ENCODE assay signal across 9 mouse cellular contexts in the genomic region with DNA sequence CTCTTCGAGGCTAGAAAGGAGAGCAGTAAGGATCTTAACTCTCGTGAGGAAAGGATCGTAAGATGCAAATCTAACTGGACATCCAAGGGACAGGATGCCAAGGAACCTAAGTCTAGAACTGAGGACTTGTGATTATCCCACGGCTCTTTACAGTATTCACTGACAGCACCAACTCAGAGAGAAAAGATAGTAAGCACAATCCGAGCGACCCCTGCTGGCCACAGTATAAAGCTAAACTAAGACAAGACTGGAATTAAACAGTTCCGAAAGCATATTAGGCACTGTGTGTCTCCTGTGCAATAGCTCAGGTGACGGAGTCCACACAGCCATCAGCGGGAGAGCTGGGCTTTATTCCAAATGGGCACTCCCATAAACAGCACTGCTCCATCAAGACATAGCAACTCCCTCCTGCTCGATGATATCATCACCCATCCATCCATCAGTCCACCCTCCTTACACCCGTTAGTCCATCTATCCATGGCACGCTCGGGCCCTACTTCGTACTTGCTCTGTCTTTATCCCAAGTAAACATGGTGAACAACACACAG. TPM values are rescaled to one million over a fixed set of nuclear protein-coding genes. Genes with fewer than 3 reads are reported as not detected.
A peak's percentile ranks its signal among the peaks of the same experiment; 100 is the strongest.
DNase-seq lines count a peak whose midpoint lies in the region; ATAC-seq and TF ChIP-seq lines count a peak whose summit lies in the region.
"Had no signal": no experiment of that assay in that cellular context is flagged by ENCODE, and none has a peak within 500 bp of the region (broad histone marks: within the 10 kb centered on the region; RNA-seq: fewer than 3 reads in every experiment).

No protein-coding gene starts in this region.

- H3K36me3 ChIP-seq in kidney, adult 2 months (ENCODE audit: control insufficient read depth, insufficient read depth, low read length): no peaks in the 10 kb centered on the region
- 0 out of 2 replicates have a peak, but pooled peaks cover 3% of the 10 kb centered on the region for H3K36me3 ChIP-seq in kidney, embryonic 15.5 days
- H3K36me3 ChIP-seq in embryonic facial prominence, embryonic 14.5 days (ENCODE audit: control insufficient read depth, insufficient read depth, low read length): no peaks in the 10 kb centered on the region
- no peaks in the 10 kb centered on the region for H3K36me3 ChIP-seq in hindbrain, postnatal 0 days (ENCODE audit: insufficient read depth, low read length)

- no peaks in the 10 kb centered on the region for H3K9me3 ChIP-seq in kidney, embryonic 15.5 days (replicated peaks)
- no peaks in the 10 kb centered on the region for H3K9me3 ChIP-seq in embryonic facial prominence, embryonic 14.5 days (ENCODE audit: control insufficient read depth, low read length)
- no peaks in the 10 kb centered on the region for H3K9me3 ChIP-seq in hindbrain, postnatal 0 days (ENCODE audit: low read length)
- H3K9me3 ChIP-seq: embryonic facial prominence, embryonic 13.5 days had no signal

- no peaks in the 10 kb centered on the region for H3K4me1 ChIP-seq in kidney, adult 2 months (ENCODE audit: control insufficient read depth, insufficient read depth, low read length)
- H3K4me1 ChIP-seq in kidney, embryonic 15.5 days: peaks cover 9% of the 10 kb centered on the region; the same call in 1 of the 2 replicates
- 0 out of 2 replicates have a peak, but pooled peaks cover 3% of the 10 kb centered on the region for H3K4me1 ChIP-seq in embryonic facial prominence, embryonic 14.5 days (ENCODE audit: control insufficient read depth, insufficient read depth, low read length)
- no peaks in the 10 kb centered on the region for H3K4me1 ChIP-seq in hindbrain, postnatal 0 days (ENCODE audit: insufficient read depth, low read length)

- H3K27me3 ChIP-seq in kidney, adult 2 months (replicated peaks; ENCODE audit: control insufficient read depth, insufficient read depth, low read length): no peaks in the 10 kb centered on the region
- no peaks in the 10 kb centered on the region for H3K27me3 ChIP-seq in kidney, embryonic 15.5 days
- no peaks in the 10 kb centered on the region for H3K27me3 ChIP-seq in embryonic facial prominence, embryonic 14.5 days (replicated peaks; ENCODE audit: control insufficient read depth, insufficient read depth, low read length)
- H3K27me3 ChIP-seq in hindbrain, postnatal 0 days (ENCODE audit: insufficient read depth, low read length): no peaks in the 10 kb centered on the region
- H3K27me3 ChIP-seq: embryonic facial prominence, embryonic 13.5 days had no signal

- H3K9ac ChIP-seq in kidney, embryonic 15.5 days: no peak overlapping the region
- H3K9ac ChIP-seq in embryonic facial prominence, embryonic 14.5 days (ENCODE audit: low read depth, low read length): no peak overlapping the region
- H3K9ac ChIP-seq in hindbrain, postnatal 0 days (replicated peaks; ENCODE audit: low read length): no peak overlapping the region
- H3K9ac ChIP-seq: embryonic facial prominence, embryonic 13.5 days had no signal

- no peak overlapping the region for H3K4me2 ChIP-seq in kidney, embryonic 15.5 days
- no peak overlapping the region for H3K4me2 ChIP-seq in embryonic facial prominence, embryonic 14.5 days (ENCODE audit: low read depth, low read length)
- H3K4me2 ChIP-seq in hindbrain, postnatal 0 days (ENCODE audit: low read depth, low read length): no peak overlapping the region
- H3K4me2 ChIP-seq: embryonic facial prominence, embryonic 13.5 days had no signal

- WGBS in kidney, adult 2 months: 45% methylated on average over 14 of the region's 14 CpGs
- 53% methylated on average over 14 of the region's 14 CpGs for WGBS in kidney, embryonic 15.5 days
- 50% methylated on average over 14 of the region's 14 CpGs for WGBS in embryonic facial prominence, embryonic 14.5 days
- WGBS in hindbrain, postnatal 0 days: 50% methylated on average over 14 of the region's 14 CpGs

- peak; percentile 45 for TF ChIP-seq CTCF in kidney, adult 2 months (conservative IDR thresholded peaks at IDR 0.05; ENCODE audit: insufficient read depth, insufficient read length, low read depth, low read length)
- peak; percentile 86 for TF ChIP-seq CTCF in hindbrain, postnatal 0 days (IDR thresholded peaks at IDR 0.05; ENCODE audit: low read depth)

- peak; percentile 83 for DNase-seq in kidney, adult 2 months
- peak; percentile 76 to 83 for DNase-seq in adrenal gland, postnatal 36 days
- peak; percentile 91 for DNase-seq in embryonic facial prominence, embryonic 14.5 days (ENCODE audit: low spot score)
- DNase-seq in hindbrain, postnatal 0 days (ENCODE audit: low spot score): peak; percentile 92
- peak; percentile 63 to 80 for DNase-seq in left cerebral cortex, postnatal 36 days (ENCODE audit: low spot score in 2 of 2)
- DNase-seq in ovary, postnatal 10 days (ENCODE audit: low spot score): peak; percentile 62
- peak; percentile 68 for DNase-seq in thymus, postnatal 0 days (ENCODE audit: low spot score)

- ATAC-seq in kidney, embryonic 15.5 days (replicated peaks; ENCODE audit: low FRiP score): no peak
- no peak for ATAC-seq in embryonic facial prominence, embryonic 14.5 days (ENCODE audit: low read depth)
- peak; percentile 30; the same call in 1 of the 2 replicates for ATAC-seq in hindbrain, postnatal 0 days

- no peak for TF ChIP-seq POLR2A in kidney, adult 2 months (IDR thresholded peaks at IDR 0.05; ENCODE audit: low read depth, low read length)

- intact Hi-C loops in left cerebral cortex, postnatal 36 days (cut with DNase I): loop anchor here (1.0 kb wide), 1 partner anchor 195 kb away; no protein-coding TSS in a partner anchor

- no peak overlapping the region for H3K27ac ChIP-seq in kidney, adult 2 months (ENCODE audit: insufficient read depth, low read depth, low read length)
- no peak overlapping the region for H3K27ac ChIP-seq in kidney, embryonic 15.5 days
- no peak overlapping the region for H3K27ac ChIP-seq in embryonic facial prominence, embryonic 14.5 days (replicated peaks; ENCODE audit: low read depth, low read length)
- no peak overlapping the region for H3K27ac ChIP-seq in hindbrain, postnatal 0 days
- H3K27ac ChIP-seq: embryonic facial prominence, embryonic 13.5 days had no signal

- H3K4me3 ChIP-seq in kidney, adult 2 months (ENCODE audit: insufficient read depth, low read depth, low read length): no peak overlapping the region
- no peak overlapping the region for H3K4me3 ChIP-seq in kidney, embryonic 15.5 days (replicated peaks)
- no peak overlapping the region for H3K4me3 ChIP-seq in embryonic facial prominence, embryonic 14.5 days (ENCODE audit: low read depth, low read length)
- no peak overlapping the region for H3K4me3 ChIP-seq in hindbrain, postnatal 0 days (ENCODE audit: low read length)
- H3K4me3 ChIP-seq: embryonic facial prominence, embryonic 13.5 days had no signal

RNA-seq across cellular contexts. Expression of a gene that starts 5.2 kb away (rescaled TPM):
- polyA plus RNA-seq in kidney, adult 2 months (2012; rRNA removed): 2.0 and 2.7 TPM in 2 replicates
- 38.7 and 48.0 TPM in 2 replicates for polyA plus RNA-seq in kidney, embryonic 15.5 days (2015; fragmentation: Nextera tagmentation; extraction: Ambion mirVana)
- 10 to 100 TPM; 29.4 to 40.4 TPM for total RNA-seq in adrenal gland, postnatal 36 days (2021)
- polyA plus RNA-seq in embryonic facial prominence, embryonic 14.5 days (2014; fragmentation: Nextera tagmentation; extraction: Ambion mirVana): 29.0 and 32.9 TPM in 2 replicates
- 12.2 and 13.2 TPM in 2 replicates for total RNA-seq in hindbrain, postnatal 0 days (2014; rRNA removed)
- 18.8 and 22.9 TPM in 2 replicates for polyA plus RNA-seq in hindbrain, postnatal 0 days (2015; fragmentation: Nextera tagmentation; extraction: Ambion mirVana)
- 10 to 100 TPM; 21.5 to 25.4 TPM for total RNA-seq in left cerebral cortex, postnatal 36 days (2021)
- 26.8 and 33.9 TPM in 2 replicates for polyA plus RNA-seq in thymus, postnatal 0 days (2015; fragmentation: Nextera tagmentation; extraction: Ambion mirVana)

RNA-seq across cellular contexts. Expression of a gene that starts 5.5 kb away (rescaled TPM):
- polyA plus RNA-seq in kidney, adult 2 months (2012; rRNA removed): 26.0 and 32.4 TPM in 2 replicates
- 5.2 and 5.6 TPM in 2 replicates for polyA plus RNA-seq in kidney, embryonic 15.5 days (2015; fragmentation: Nextera tagmentation; extraction: Ambion mirVana)
- total RNA-seq in adrenal gland, postnatal 36 days (2021): 10 to 100 TPM; 15.3 to 25.7 TPM
- 4.7 and 6.7 TPM in 2 replicates for polyA plus RNA-seq in embryonic facial prominence, embryonic 14.5 days (2014; fragmentation: Nextera tagmentation; extraction: Ambion mirVana)
- total RNA-seq in hindbrain, postnatal 0 days (2014; rRNA removed): 0.93 and 2.1 TPM in 2 replicates
- 8.7 and 10.1 TPM in 2 replicates for polyA plus RNA-seq in hindbrain, postnatal 0 days (2015; fragmentation: Nextera tagmentation; extraction: Ambion mirVana)
- total RNA-seq in left cerebral cortex, postnatal 36 days (2021): 1 to 10 TPM; 6.8 to 8.8 TPM
- 14.4 and 15.4 TPM in 2 replicates for polyA plus RNA-seq in thymus, postnatal 0 days (2015; fragmentation: Nextera tagmentation; extraction: Ambion mirVana)
